Mouse (Mus musculus) kidney, embryonic 15.5 days (tissue): ENCODE measurements around the gene Gm19935. TPM values are rescaled to one million over a fixed set of nuclear protein-coding genes. Genes with fewer than 3 reads are reported as not detected.

ENCODE experiments used
- ATAC-seq: fragments of 200-750 bp; cut with Nextera tagmentation; replicated peaks from 2 replicates; pipeline ENCODE4 v1.8.0; 2017; ENCODE audit warnings: moderate TSS enrichment; ENCODE audit not compliant: low FRiP score
- H3K27ac ChIP-seq: fragments of 300-500 bp; sonication (generic); 2 replicates; pipeline ENCODE4 v1.5.1; 2015; ENCODE audit warnings: mild to moderate bottlenecking, inconsistent platforms
- H3K27me3 ChIP-seq: fragments of 300-500 bp; sonication (generic); 2 replicates; pipeline ENCODE4 v1.6.1; 2015; ENCODE audit warnings: inconsistent platforms
- H3K36me3 ChIP-seq: fragments of 300-500 bp; sonication (generic); 2 replicates; pipeline ENCODE4 v1.6.1; 2015; ENCODE audit warnings: inconsistent platforms
- H3K4me1 ChIP-seq: fragments of 300-500 bp; sonication (generic); 2 replicates; pipeline ENCODE4 v1.6.1; 2015; ENCODE audit warnings: inconsistent platforms
- H3K4me2 ChIP-seq: fragments of 300-500 bp; sonication (generic); 2 replicates; pipeline ENCODE4 v1.6.1; 2015; ENCODE audit warnings: moderate library complexity, mild to moderate bottlenecking, inconsistent platforms
- H3K4me3 ChIP-seq: fragments of 300-500 bp; sonication (generic); replicated peaks from 2 replicates; pipeline ENCODE4 v1.5.1; 2015; ENCODE audit warnings: mild to moderate bottlenecking, inconsistent platforms
- H3K9ac ChIP-seq: fragments of 300-500 bp; sonication (generic); 2 replicates; pipeline ENCODE4 v1.6.1; 2015; ENCODE audit warnings: mild to moderate bottlenecking, inconsistent platforms
- H3K9me3 ChIP-seq: fragments of 300-500 bp; sonication (generic); replicated peaks from 2 replicates; pipeline ENCODE4 v1.6.1; 2016; ENCODE audit warnings: inconsistent platforms
- WGBS: fragments of 180-500 bp; shearing (Covaris S2); methylation state at CpG from one replicate; pipeline ENCODE4 v1.1.7; 2015; ENCODE audit warnings: mixed read lengths; 5-methylcytosine and 5-hydroxymethylcytosine counted together
- polyA plus RNA-seq: library from polyadenylated mRNA; unstranded; fragments of >200 nt; fragmentation: Nextera tagmentation; extraction: Ambion mirVana; gene quantifications from 2 replicates; pipeline ENCODE4 v1.2.1, GENCODE M21; 2015

The Gm19935 gene
- polyA plus RNA-seq, 1 experiment from 2014 or later: not detected

DNA sequence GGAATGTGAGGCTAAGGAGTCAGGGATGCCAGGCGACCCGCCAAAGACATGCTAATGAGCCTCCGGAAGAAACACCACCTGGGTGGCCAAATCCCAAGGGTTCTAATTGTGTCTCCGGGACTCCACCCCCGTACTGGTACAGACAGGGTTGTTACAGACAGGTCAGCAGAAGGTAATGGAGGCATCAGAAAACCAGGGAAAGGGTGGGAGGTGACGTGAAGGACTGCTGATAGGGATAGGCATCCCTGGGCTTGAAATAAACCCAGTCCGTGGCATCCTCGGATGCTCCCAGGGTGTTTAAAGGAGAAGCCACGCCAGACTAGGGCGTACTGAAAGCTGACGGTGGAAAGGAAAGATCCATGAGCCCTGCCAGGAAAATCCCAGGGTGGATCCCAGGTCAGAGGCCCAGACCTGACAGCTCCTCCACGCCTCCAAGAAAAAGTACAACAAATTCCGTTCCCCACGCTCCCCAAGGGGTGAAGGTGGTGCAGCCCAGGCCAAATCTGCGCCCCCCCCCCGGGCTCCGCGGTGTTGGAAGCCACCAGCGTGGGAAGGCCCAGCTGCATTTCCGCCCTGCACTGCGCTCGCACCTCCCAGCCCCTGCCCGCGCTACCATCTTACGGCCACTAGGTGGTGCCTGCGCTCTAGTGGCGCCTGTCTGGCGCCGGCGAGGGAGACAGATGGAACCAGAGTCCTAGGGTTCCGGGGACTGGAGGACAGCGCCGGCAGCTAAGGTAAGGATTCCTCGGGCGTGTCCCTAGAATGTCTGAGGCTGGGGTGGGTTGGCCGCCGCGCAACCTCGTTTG, 11.2 kb upstream of the Gm19935 start, which contains the start of gene Chd9:
Gene Chd9 (plus strand): TSS at position 172 of the 806 bp plus-strand sequence.
- H3K4me2 ChIP-seq: peak within 1 kb of the TSS; percentile 82
- H3K9ac ChIP-seq: peak within 1 kb of the TSS; percentile 51
- 1% methylated on average over 39 of the region's 39 CpGs for WGBS
- H3K27ac ChIP-seq: peak within 1 kb of the TSS; percentile 66
- no peaks in the 10 kb centered on the region for H3K36me3 ChIP-seq
- peak within 1 kb of the TSS; percentile 55 for H3K4me3 ChIP-seq
- H3K9me3 ChIP-seq: no peaks in the 10 kb centered on the region
- peaks cover 22% of the 10 kb centered on the region for H3K4me1 ChIP-seq
- no peaks in the 10 kb centered on the region for H3K27me3 ChIP-seq
- ATAC-seq: peak; percentile 94

- H3K9ac ChIP-seq: no peak overlapping the region
- H3K27ac ChIP-seq: no peak overlapping the region
- no peaks in the 10 kb centered on the region for H3K9me3 ChIP-seq
- no peak overlapping the region for H3K4me3 ChIP-seq
- ATAC-seq: no peak
- H3K36me3 ChIP-seq: no peaks in the 10 kb centered on the region
- peaks cover 19% of the 10 kb centered on the region for H3K4me1 ChIP-seq
- WGBS: 73% methylated on average over 9 of the region's 9 CpGs
- no peak overlapping the region for H3K4me2 ChIP-seq
- H3K27me3 ChIP-seq: no peaks in the 10 kb centered on the region
These were observed 8.3 kb upstream of the Gm19935 start for GRCm38 (mm10) chr8:90825459-90825871.

DNA sequence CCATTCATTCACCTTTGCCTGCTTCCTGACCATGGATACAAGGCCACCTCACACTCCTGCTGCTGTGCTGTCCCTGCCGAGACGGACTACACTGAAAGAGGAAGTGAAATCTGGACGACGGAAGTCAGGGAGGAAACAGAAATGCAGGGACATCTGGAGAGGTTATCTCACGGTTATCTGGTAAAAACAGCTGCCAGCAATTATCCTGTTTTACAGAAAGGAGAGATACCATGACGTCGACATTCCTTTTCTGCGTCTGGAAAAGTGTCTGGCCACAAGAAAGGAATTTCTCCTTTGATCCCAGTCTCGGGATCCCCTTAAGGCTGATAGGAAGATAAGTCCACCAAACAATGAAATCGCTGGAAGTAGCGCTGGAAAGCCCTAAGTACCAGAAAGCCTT, 5.2 kb upstream of the Gm19935 start:
- Histone ChIP-seq H3K27me3 (no peaks in the 10 kb centered on the region), H3K9me3 (no peaks in the 10 kb centered on the region), H3K27ac (no peak overlapping the region), H3K9ac (no peak overlapping the region), H3K36me3 (no peaks in the 10 kb centered on the region), H3K4me2 (no peak overlapping the region), H3K4me3 (no peak overlapping the region), H3K4me1 (no peaks in the 10 kb centered on the region)
- no peak for ATAC-seq
- WGBS: 38% methylated on average over 11 of the region's 11 CpGs

DNA sequence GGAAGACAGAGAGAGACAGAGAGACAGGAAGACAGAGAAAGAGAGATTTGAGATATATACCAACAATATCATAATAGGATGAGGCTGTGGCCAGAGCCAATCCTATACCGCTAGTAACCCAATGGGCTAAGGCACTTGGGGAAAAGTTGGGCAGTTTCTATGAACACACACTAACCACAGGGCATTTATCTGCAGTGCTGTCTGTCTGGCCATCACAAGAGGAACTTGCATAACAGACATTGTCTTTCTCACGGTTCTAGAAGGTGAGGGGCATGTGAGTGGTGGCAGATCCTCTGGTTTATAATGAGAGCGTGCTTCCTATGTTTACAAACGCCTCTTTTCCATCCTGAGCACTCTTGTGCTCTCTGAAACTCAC, 3.1 kb upstream of the Gm19935 start:
- Histone ChIP-seq H3K36me3 (no peaks in the 10 kb centered on the region), H3K4me3 (no peak overlapping the region), H3K27me3 (no peaks in the 10 kb centered on the region), H3K27ac (no peak overlapping the region), H3K4me1 (peaks cover 11% of the 10 kb centered on the region; the same call in 1 of the 2 replicates), H3K4me2 (no peak overlapping the region), H3K9ac (no peak overlapping the region), H3K9me3 (no peaks in the 10 kb centered on the region)
- 86% methylated on average over 4 of the region's 4 CpGs for WGBS
- ATAC-seq: no peak

DNA sequence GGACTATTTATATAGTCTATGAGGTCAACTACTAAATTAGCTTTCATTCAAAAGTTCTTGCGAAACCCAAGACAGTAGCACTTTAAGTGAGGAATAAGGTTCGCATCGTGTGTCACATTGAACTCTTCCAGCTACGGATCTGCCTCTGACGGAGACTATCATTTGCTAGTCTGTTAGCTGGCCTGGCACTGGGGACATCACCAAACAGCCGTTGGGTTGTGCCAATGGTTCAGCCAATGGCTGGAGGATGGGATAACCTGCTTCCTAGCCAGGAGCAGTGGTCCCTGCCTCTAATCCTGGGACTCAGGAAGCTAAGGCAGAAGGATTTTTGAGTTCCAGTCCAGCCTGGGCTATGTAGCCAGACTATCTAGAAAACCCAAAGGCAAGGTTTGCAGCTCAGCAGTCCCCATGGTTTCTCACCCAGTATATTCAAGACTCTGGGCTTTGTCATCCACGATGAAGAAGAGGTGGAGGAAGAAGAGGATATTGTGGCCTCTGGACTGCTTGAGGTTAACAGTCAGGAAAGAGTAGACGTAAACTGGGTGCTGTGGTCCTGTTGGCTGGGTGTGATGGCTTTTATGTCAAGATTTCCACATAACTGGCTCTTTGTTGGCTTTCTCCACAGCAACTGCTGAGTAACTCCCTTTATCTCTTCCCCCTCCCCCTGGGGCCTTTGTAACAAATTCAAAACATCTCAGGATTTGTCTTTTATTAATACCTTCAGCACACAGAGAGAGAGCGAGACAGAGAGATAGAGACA, 2.5 kb upstream of the Gm19935 start:
- no peak overlapping the region for H3K4me3 ChIP-seq
- 90% methylated on average over 9 of the region's 9 CpGs for WGBS
- peaks cover 11% of the 10 kb centered on the region; the same call in 1 of the 2 replicates for H3K4me1 ChIP-seq
- H3K27ac ChIP-seq: no peak overlapping the region
- no peak overlapping the region for H3K4me2 ChIP-seq
- no peak overlapping the region for H3K9ac ChIP-seq
- H3K36me3 ChIP-seq: no peaks in the 10 kb centered on the region
- no peaks in the 10 kb centered on the region for H3K27me3 ChIP-seq
- ATAC-seq: no peak
- H3K9me3 ChIP-seq: no peaks in the 10 kb centered on the region

DNA sequence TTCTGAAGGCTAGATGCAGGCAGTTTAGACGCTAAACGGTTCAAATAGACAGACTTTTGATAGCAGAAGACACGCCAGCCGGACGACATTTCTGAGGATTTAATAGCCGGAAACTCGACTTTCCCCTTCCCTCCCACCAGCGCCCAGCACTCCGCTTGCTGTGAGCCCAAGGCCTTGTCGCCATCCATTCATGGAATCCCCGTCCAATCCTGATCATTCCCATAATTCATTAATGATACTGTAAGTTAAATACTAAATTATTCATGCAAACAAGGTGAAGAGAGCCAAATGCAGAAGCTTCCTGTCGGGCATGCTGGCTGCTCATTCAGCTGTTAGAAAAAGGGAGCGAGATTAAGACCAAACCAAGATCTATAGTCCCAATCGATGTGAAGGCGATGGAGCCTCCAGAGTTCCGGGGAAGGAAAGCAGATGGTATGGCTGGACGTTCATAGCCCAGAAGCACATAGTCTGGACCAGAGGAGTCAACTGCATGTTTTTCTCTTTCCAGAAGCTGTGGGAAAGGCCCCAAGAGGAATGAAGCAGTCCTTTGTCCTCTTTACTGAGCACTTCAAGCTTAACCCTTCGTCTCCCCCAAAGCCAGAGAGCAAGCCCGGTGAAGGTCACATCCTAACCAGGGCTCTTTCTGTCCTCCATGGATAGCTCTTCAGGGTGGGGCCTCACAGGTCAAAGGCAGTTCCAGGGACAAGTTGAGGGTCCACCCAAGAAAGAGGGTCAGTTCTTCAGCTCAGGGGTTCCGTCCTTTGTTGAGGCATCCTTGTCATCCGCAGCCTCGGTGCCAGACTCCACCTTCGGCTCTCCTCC, 921 bp downstream of the Gm19935 start:
- WGBS: 77% methylated on average over 23 of the region's 23 CpGs
- Histone ChIP-seq H3K9ac (no peak overlapping the region), H3K4me3 (no peak overlapping the region), H3K27ac (no peak overlapping the region), H3K27me3 (no peaks in the 10 kb centered on the region), H3K4me2 (no peak overlapping the region), H3K4me1 (peaks cover 11% of the 10 kb centered on the region; the same call in 1 of the 2 replicates), H3K9me3 (no peaks in the 10 kb centered on the region), H3K36me3 (no peaks in the 10 kb centered on the region)
- no peak for ATAC-seq

- no peaks in the 10 kb centered on the region for H3K9me3 ChIP-seq
- no peak overlapping the region for H3K4me2 ChIP-seq
- ATAC-seq: no peak
- no peak overlapping the region for H3K9ac ChIP-seq
- no peaks in the 10 kb centered on the region for H3K27me3 ChIP-seq
- WGBS: 94% methylated on average over 10 of the region's 10 CpGs
- no peaks in the 10 kb centered on the region for H3K36me3 ChIP-seq
- H3K4me1 ChIP-seq: peaks cover 11% of the 10 kb centered on the region; the same call in 1 of the 2 replicates
- H3K4me3 ChIP-seq: no peak overlapping the region
- no peak overlapping the region for H3K27ac ChIP-seq
These were observed 3.4 kb downstream of the Gm19935 start for GRCm38 (mm10) chr8:90813602-90814320.

DNA sequence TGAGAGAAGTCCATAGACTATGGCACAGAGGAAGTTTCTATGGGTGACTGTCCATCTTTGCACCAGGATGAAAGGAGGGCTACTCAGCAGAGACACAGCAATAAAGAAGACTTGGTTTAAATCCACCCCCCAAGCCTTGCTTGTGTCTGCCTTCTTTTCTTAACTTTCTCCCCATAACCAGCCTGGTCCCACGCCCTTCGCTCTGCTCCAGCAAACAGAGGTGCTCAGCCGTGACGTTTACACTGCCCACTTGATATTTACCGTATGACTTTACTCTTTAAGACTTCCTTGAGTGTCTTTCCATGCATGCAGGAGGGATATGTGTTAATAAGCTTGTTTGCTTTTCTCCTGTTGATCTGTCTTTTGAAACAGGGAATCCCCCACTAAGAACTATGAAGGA, 17.7 kb downstream of the Gm19935 start:
- peaks cover 19% of the 10 kb centered on the region for H3K4me1 ChIP-seq
- peak overlapping the region; percentile 69 for H3K27ac ChIP-seq
- H3K9ac ChIP-seq: no peak overlapping the region
- no peaks in the 10 kb centered on the region for H3K36me3 ChIP-seq
- no peak overlapping the region for H3K4me3 ChIP-seq
- 51% methylated on average over 5 of the region's 5 CpGs for WGBS
- H3K4me2 ChIP-seq: no peak overlapping the region
- no peaks in the 10 kb centered on the region for H3K27me3 ChIP-seq
- H3K9me3 ChIP-seq: peaks cover 9% of the 10 kb centered on the region; the same call in 1 of the 2 replicates
- peak; percentile 74 for ATAC-seq

- 8% methylated on average over 12 of the region's 12 CpGs for WGBS
- Histone ChIP-seq H3K36me3 (no peaks in the 10 kb centered on the region), H3K9ac (0 out of 2 replicates have a peak overlapping the region, but pooled peaks have one; percentile 35), H3K27ac (peak overlapping the region; percentile 72), H3K4me1 (peaks cover 19% of the 10 kb centered on the region), H3K27me3 (no peaks in the 10 kb centered on the region), H3K9me3 (no peaks in the 10 kb centered on the region), H3K4me3 (peak overlapping the region; percentile 36), H3K4me2 (peak overlapping the region; percentile 57)
- ATAC-seq: peak; percentile 67
These were observed 22.0 kb downstream of the Gm19935 start for GRCm38 (mm10) chr8:90794990-90795861.

DNA sequence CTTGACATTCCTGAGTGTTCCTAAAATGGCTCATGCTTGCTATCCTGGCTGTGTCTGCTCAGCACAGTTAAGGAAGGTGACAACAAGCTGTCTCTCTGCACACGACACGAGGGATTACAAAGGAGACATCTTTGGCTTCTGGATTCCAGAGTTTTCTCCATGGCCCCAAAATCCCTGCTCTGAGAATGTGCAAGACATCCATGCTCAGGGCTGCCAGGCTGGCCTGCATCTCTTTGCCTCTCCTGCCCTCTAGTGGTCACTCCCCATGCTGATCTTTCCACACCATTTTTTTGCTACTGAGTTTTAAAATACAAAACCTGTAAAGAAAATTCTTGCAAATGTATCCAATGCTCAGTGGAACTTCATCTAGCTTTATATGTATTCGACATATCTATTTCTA, 23.5 kb downstream of the Gm19935 start:
- H3K4me3 ChIP-seq: no peak overlapping the region

More for the DNA sequence above, 23.5 kb downstream of the Gm19935 start:
- Histone ChIP-seq H3K27me3 (no peaks in the 10 kb centered on the region), H3K9ac (no peak overlapping the region), H3K36me3 (no peaks in the 10 kb centered on the region), H3K9me3 (no peaks in the 10 kb centered on the region), H3K4me2 (no peak overlapping the region), H3K27ac (no peak overlapping the region), H3K4me1 (peaks cover 19% of the 10 kb centered on the region)
- peak; percentile 40; the same call in 1 of the 2 replicates for ATAC-seq
- 5% methylated on average over 3 of the region's 3 CpGs for WGBS
